Mouse (Mus musculus) CH12.LX (cell line): Measurements from ENCODE around the gene Trim10.

Source experiments
- CTCF ChIP-seq, 2 experiments: IDR thresholded peaks in 1 of 2; conservative IDR thresholded peaks in 1 of 2; 2 replicates each; pipeline ENCODE4 v1.5.1; 2011 to 2012; ENCODE audit warnings: low read depth in 2 of 2, low read length in 2 of 2, improper control_type of control experiment in 1 of 2, inconsistent platforms in 1 of 2, mild to moderate bottlenecking in 1 of 2, moderate library complexity in 1 of 2
- GABPA ChIP-seq: IDR thresholded peaks from 2 replicates; pipeline ENCODE4 v1.6.1; 2012; ENCODE audit warnings: low read depth, low read length, improper control_type of control experiment, inconsistent platforms; ENCODE audit not compliant: insufficient replicate concordance
- JUND ChIP-seq: conservative IDR thresholded peaks from 2 replicates; pipeline ENCODE4 v1.6.1; 2011; ENCODE audit warnings: low read depth, low read length, improper control_type of control experiment
- NRF1 ChIP-seq: IDR thresholded peaks from 2 replicates; pipeline ENCODE4 v1.6.1; 2014; ENCODE audit warnings: low read depth, mild to moderate bottlenecking, inconsistent platforms, low read length, improper control_type of control experiment, moderate library complexity
- SIN3A ChIP-seq: IDR thresholded peaks from 2 replicates; pipeline ENCODE4 v1.6.1; 2012; ENCODE audit warnings: low read length, improper control_type of control experiment, inconsistent platforms

- TF ChIP-seq CTCF (conservative IDR thresholded peaks at IDR 0.05 in 1 of 2, IDR thresholded peaks at IDR 0.05 in 1 of 2; ENCODE audit: low read depth in 2 of 2, low read length in 2 of 2) (no peak), GABPA (no peak), SIN3A (no peak), NRF1 (peak; percentile 45; the same call in 1 of the 2 replicates), JUND (no peak)
Measured at GRCm38 (mm10) chr17:36836874-36837647, 32.3 kb upstream of the Trim10 start, which contains the start of gene Trim26.
